Mouse (Mus musculus) liver, postnatal 0 days (tissue): Measurements from ENCODE around the gene Aurkb. TPM values are rescaled to one million over a fixed set of nuclear protein-coding genes. Genes with fewer than 3 reads are reported as not detected.

ENCODE experiments used
- ATAC-seq: fragments of 200-750 bp; cut with Nextera tagmentation; 2 replicates; pipeline ENCODE4 v1.8.0; 2017; ENCODE audit warnings: mild to moderate bottlenecking, moderate library complexity
- DNase-seq: peaks from one replicate; pipeline ENCODE4 v3.0.0-alpha.2; 2016
- H3K27ac ChIP-seq: fragments of 300-500 bp; sonication (generic); 2 replicates; pipeline ENCODE4 v1.5.1; 2014; ENCODE audit warnings: antibody characterized with exemption, moderate library complexity, mild to moderate bottlenecking, low read depth
- H3K27me3 ChIP-seq: fragments of 300-500 bp; sonication (generic); 2 replicates; pipeline ENCODE4 v1.6.1; 2014; ENCODE audit warnings: low read length, control low read depth, mixed read lengths; ENCODE audit not compliant: insufficient read depth
- H3K36me3 ChIP-seq: fragments of 300-500 bp; sonication (generic); replicated peaks from 2 replicates; pipeline ENCODE4 v1.6.1; 2014; ENCODE audit warnings: mild to moderate bottlenecking, control low read depth, low read length, moderate library complexity, mixed read lengths; ENCODE audit not compliant: insufficient read depth
- H3K4me1 ChIP-seq: fragments of 300-500 bp; sonication (generic); 2 replicates; pipeline ENCODE4 v1.6.1; 2014; ENCODE audit warnings: antibody characterized with exemption, mild to moderate bottlenecking, control low read depth; ENCODE audit not compliant: insufficient read depth
- H3K4me2 ChIP-seq: fragments of 300-500 bp; sonication (generic); 2 replicates; pipeline ENCODE4 v1.6.1; 2014; ENCODE audit warnings: low read depth, mild to moderate bottlenecking, low read length, moderate library complexity, mixed read lengths
- H3K4me3 ChIP-seq: fragments of 300-500 bp; sonication (generic); 2 replicates; pipeline ENCODE4 v1.5.1; 2014; ENCODE audit warnings: low read depth, low read length
- H3K9ac ChIP-seq: fragments of 300-500 bp; sonication (generic); replicated peaks from 2 replicates; pipeline ENCODE4 v1.6.1; 2014; ENCODE audit warnings: mild to moderate bottlenecking, moderate library complexity
- H3K9me3 ChIP-seq: fragments of 300-500 bp; sonication (generic); 2 replicates; pipeline ENCODE4 v1.6.1; 2016; ENCODE audit warnings: mild to moderate bottlenecking, control low read depth, low read length, mixed read lengths
- CTCF ChIP-seq: sonication (generic); IDR thresholded peaks from 2 replicates; pipeline ENCODE4 v1.5.1; 2016; ENCODE audit warnings: antibody characterized with exemption, low read depth
- EP300 ChIP-seq: IDR thresholded peaks from 2 replicates; pipeline ENCODE4 v1.6.1; 2016; ENCODE audit warnings: antibody characterized with exemption, low read depth, mild to moderate bottlenecking
- WGBS: fragments of 180-500 bp; shearing (Covaris S2); extraction: QIAGEN DNeasy Blood & Tissue Kit; methylation state at CpG from one replicate; pipeline ENCODE4 v1.1.7; 2014; ENCODE audit not compliant: insufficient replicate concordance; 5-methylcytosine and 5-hydroxymethylcytosine counted together
- polyA plus RNA-seq: library from polyadenylated mRNA; unstranded; fragments of >200 nt; fragmentation: Nextera tagmentation; extraction: Ambion mirVana; gene quantifications from 2 replicates; pipeline ENCODE4 v1.2.1, GENCODE M21; 2015

The Aurkb gene
- polyA plus RNA-seq, 1 experiment from 2014 or later, result 45.9 TPM

DNA sequence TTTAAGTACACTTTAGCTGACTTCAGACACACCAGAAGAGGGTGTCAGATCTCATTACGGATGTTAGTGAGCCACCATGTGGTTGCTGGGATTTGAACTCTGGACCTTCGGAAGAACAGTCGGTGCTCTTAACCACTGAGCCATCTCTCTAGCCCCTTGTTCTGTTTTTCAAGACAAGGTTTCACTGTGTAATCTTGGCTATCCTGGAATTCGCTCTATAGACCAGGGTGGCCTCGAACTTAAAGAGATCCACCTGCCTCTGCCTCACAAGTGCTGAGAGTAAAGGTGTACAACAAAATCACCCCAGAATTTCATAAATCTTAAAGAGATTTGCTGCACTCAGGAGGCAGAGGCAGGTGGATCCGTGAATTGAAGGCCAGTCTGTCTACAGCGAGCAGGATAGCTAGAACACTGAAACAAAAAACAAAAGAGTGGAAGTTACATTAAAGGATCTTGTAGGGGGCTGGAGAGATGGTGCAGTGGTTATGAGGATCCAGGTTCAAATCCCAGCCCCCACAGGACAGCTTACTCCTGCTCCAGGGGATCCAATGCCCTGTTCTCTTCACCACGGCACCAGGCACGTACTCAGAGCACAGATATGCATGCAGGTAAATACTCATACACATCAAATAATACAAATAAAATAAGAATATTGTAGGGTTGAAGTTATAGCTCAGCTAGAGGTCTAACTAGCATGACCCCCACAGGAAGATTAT, 30.5 kb downstream of the Aurkb start:
- H3K9ac ChIP-seq, result no peak overlapping the region
- no peaks in the 10 kb centered on the region for H3K27me3 ChIP-seq
- H3K4me3 ChIP-seq, result no peak overlapping the region
- peaks cover 33% of the 10 kb centered on the region for H3K4me1 ChIP-seq
- ATAC-seq, result no peak
- TF ChIP-seq EP300 (no peak), CTCF (no peak)
- 55% methylated on average over 8 of the region's 9 CpGs for WGBS
- H3K9me3 ChIP-seq, result no peaks in the 10 kb centered on the region
- no peak for DNase-seq
- H3K36me3 ChIP-seq, result no peaks in the 10 kb centered on the region
- no peak overlapping the region for H3K4me2 ChIP-seq
- H3K27ac ChIP-seq, result no peak overlapping the region

DNA sequence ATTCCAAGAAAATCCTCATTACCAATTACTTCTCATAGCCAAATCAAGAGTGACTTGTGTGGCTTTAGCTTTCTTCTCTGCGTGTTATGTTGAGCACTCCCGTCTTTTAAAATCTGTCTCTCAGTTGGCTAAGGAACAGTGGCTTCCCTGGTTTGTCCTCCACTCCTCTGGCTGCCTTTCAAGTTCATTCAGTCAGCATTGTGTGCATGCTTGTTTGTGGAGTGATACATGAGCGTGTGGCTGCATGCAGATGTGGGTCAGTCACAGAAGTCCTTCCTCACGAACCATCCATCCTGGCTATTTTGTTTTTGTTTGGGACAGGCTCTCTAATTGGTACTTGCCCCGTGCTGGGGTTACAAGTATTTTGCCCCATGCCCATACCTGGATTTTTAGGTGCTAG, 31.1 kb downstream of the Aurkb start:
- TF ChIP-seq CTCF, result no peak
- TF ChIP-seq EP300, result no peak

DNA sequence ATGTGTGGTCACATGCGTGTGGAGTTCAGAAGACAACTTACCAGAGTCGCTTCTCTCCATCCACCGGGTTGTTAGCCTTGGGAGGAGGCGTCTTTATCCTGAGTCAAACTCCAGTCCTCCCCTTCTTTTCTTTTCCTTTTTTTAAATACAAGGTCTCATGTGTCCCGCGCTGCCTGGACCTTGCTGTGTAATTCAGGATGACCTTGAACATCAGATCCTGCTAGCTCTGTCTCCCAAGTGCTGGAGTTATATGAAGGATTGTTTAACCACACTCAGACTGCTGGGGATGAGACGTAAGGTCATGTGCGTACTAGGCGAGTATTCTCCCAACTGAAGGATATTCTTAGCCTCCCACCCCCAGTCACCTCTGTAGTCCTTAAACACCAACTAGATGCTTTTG, 31.9 kb downstream of the Aurkb start:
- Histone ChIP-seq H3K4me2 (no peak overlapping the region), H3K36me3 (no peaks in the 10 kb centered on the region), H3K9me3 (no peaks in the 10 kb centered on the region), H3K4me3 (no peak overlapping the region), H3K27ac (no peak overlapping the region), H3K27me3 (no peaks in the 10 kb centered on the region), H3K9ac (no peak overlapping the region), H3K4me1 (peaks cover 22% of the 10 kb centered on the region)
- DNase-seq (no peak), ATAC-seq (no peak)
- no peak for TF ChIP-seq EP300
- no peak for TF ChIP-seq CTCF
- 82% methylated on average over 9 of the region's 9 CpGs for WGBS

More for the DNA sequence above, 31.1 kb downstream of the Aurkb start:
- ATAC-seq, result no peak
- H3K4me2 ChIP-seq, result no peak overlapping the region
- no peaks in the 10 kb centered on the region for H3K36me3 ChIP-seq
- no peak for DNase-seq
- peaks cover 26% of the 10 kb centered on the region for H3K4me1 ChIP-seq
- H3K4me3 ChIP-seq, result no peak overlapping the region
- no peaks in the 10 kb centered on the region for H3K9me3 ChIP-seq
- H3K9ac ChIP-seq, result no peak overlapping the region
- WGBS, result 70% methylated on average over 5 of the region's 5 CpGs
- no peak overlapping the region for H3K27ac ChIP-seq
- no peaks in the 10 kb centered on the region for H3K27me3 ChIP-seq

DNA sequence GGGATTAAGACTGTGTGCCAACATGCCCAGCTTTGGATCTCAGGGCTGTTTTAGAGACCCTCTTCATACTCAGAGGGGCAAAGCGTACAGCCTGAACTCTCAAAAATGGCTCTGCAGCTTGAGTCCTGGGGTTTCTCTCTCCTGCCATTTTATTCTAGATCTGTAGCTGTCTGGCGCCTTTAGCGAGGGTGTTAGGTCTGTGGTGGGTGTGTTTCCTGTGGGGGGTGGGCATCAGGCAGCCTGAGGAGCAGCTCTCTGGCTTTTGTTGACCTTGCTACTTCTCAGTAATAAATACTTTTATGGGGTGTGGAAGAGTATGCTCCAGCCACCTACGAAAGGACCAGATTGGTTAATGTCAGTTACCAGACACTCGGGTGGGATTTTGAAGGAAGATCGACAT, 32.6 kb downstream of the Aurkb start:
- ATAC-seq, result no peak
- Histone ChIP-seq H3K9ac (no peak overlapping the region), H3K9me3 (no peaks in the 10 kb centered on the region), H3K4me3 (no peak overlapping the region), H3K36me3 (no peaks in the 10 kb centered on the region), H3K27me3 (no peaks in the 10 kb centered on the region), H3K27ac (no peak overlapping the region), H3K4me1 (peaks cover 17% of the 10 kb centered on the region), H3K4me2 (no peak overlapping the region)
- TF ChIP-seq CTCF, result no peak
- no peak for TF ChIP-seq EP300
- WGBS, result 74% methylated on average over 6 of the region's 6 CpGs
- DNase-seq, result no peak

DNA sequence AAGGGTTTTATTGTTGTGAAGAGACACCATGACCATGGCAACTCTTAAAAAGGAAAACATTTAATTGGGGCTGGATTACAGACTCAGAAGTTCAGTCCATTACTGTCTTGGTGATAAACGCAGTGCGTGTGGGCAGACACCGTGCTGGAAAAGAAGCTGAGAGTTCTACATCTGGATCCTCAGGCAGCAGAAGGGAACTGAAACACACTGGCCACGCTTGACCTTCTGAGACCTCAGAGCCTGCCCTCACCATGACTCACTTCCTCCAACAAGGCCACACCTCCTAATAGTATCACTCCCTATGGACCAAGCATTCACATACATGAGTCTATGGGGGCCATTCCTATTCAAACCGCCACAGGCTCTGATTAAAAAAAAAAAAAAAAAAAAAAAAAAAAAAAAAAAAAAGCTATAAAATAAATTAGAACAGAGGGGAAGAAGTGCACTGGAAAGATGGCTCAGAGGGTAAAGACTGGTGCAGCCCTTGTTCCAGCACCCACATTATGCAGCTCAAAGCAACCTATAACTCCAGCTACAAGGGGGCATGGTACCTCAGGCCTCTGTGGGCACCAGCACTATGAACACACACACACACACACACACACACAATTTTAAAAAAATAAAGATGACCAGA, 33.5 kb downstream of the Aurkb start:
- H3K27me3 ChIP-seq, result no peaks in the 10 kb centered on the region
- H3K36me3 ChIP-seq, result no peaks in the 10 kb centered on the region
- TF ChIP-seq EP300 (no peak), CTCF (no peak)
- DNase-seq, result peak; percentile 48
- H3K9ac ChIP-seq, result no peak overlapping the region
- no peak overlapping the region for H3K27ac ChIP-seq
- H3K4me2 ChIP-seq, result no peak overlapping the region
- H3K4me3 ChIP-seq, result no peak overlapping the region
- peak; percentile 43; the same call in 1 of the 2 replicates for ATAC-seq
- 59% methylated on average over 5 of the region's 5 CpGs for WGBS
- peaks cover 12% of the 10 kb centered on the region for H3K4me1 ChIP-seq
- no peaks in the 10 kb centered on the region for H3K9me3 ChIP-seq

DNA sequence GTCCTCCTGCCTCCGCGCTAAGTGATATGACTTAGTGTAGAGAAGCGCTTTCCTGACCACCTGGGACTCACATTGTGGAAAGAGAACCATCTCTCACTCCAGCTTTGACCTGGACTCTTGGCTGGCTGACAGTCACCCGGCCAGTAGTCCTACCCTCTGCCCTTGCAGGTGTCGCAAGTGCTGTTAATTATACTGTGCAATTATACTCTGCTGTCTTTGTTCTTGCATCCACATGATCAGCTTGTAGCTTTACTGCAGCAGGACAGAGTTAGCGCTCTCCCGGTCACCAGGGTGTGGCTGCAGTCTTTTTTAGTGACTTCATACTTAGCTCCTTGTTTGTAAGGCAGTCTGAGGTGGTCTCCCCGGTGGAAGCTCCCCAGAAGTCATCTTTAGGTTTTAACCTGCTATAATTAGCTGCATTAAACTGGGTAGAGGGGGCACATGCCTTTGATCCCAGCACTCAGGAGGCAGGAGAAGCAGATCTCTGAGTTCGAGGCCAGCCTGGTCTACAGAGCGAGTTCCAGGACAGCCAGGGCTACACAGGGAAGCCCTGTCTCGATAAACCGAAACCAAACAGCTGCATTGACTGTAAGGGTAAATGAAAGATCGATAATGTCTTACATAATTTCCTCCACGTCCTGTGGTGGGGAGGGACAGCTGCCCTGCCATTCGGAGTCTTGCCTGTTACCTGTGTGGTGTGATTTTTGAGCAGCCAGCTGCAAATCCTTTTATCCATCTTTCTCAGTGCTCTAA, 34.8 kb downstream of the Aurkb start:
- TF ChIP-seq EP300 (no peak), CTCF (no peak)
- WGBS, result 66% methylated on average over 15 of the region's 15 CpGs
- ATAC-seq, result peak; percentile 80
- 0 out of 2 replicates have a peak overlapping the region, but pooled peaks have one; percentile 34 for H3K27ac ChIP-seq
- DNase-seq, result peak; percentile 25
- no peaks in the 10 kb centered on the region for H3K27me3 ChIP-seq
- H3K9ac ChIP-seq, result no peak overlapping the region
- H3K4me2 ChIP-seq, result no peak overlapping the region
- H3K36me3 ChIP-seq, result no peaks in the 10 kb centered on the region
- H3K4me3 ChIP-seq, result no peak overlapping the region
- H3K9me3 ChIP-seq, result no peaks in the 10 kb centered on the region
- H3K4me1 ChIP-seq, result peaks cover 6% of the 10 kb centered on the region; the same call in 1 of the 2 replicates
